Mouse (Mus musculus): ENCODE measurements around the gene Lrrc10. TPM values are rescaled to one million over a fixed set of nuclear protein-coding genes. Genes with fewer than 3 reads are reported as not detected.
"Not testable (repeated sequence)": the region's sequence is repeated elsewhere in the genome, so short reads cannot be mapped to it uniquely, and the experiment has no call there.

Lrrc10 gene
- total RNA-seq, 1 experiment from 2014 or later, result not detected

- no peak for ATAC-seq (ENCODE audit: extremely low read depth, insufficient number of reproducible peaks, low FRiP score, poor library complexity, severe bottlenecking)
Observed at GRCm38 (mm10) chr10:117040355-117040754, 4.8 kb upstream of the Lrrc10 start.

GRCm38 (mm10) chr10:117042295-117042694, 2.8 kb upstream of the Lrrc10 start:
- no peak for ATAC-seq (ENCODE audit: extremely low read depth, insufficient number of reproducible peaks, low FRiP score, poor library complexity, severe bottlenecking)

DNA sequence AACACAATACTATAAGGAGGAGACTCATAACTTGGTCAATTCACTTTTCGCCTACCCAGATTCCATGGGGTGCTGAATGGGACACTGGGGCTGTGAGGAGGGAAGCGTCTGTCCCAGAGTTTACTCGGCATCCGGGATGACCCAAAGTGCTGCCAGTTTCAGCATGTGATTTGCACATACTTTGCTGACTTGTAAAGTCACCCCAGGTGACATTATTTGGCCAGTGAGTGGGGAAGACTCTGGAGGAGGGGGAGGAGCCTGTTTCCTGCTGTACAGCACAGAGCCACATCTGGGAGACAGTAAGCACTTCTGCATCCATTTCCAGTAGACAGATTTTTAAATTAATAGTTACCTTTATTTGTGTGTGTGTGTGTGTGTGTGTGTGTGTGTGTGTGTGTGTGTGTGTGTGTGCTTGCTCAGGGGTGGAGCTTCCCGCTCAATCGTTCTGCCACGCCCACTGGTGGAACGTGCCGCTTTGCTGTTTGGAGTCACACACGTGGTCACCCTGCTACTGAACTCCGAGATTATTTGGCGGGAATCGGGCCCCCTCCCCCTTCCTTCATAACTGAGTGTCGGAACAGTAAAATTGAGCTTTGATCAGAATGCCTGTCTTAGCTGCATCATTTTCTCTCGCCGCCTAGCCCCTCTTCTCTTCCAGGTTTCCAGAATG, 1.5 kb upstream of the Lrrc10 start:
- not testable (repeated sequence) for ATAC-seq (ENCODE audit: extremely low read depth, insufficient number of reproducible peaks, low FRiP score, poor library complexity, severe bottlenecking)

- no peak for ATAC-seq (ENCODE audit: extremely low read depth, insufficient number of reproducible peaks, low FRiP score, poor library complexity, severe bottlenecking)
Observed at GRCm38 (mm10) chr10:117049253-117049652, 4.1 kb downstream of the Lrrc10 start.

DNA sequence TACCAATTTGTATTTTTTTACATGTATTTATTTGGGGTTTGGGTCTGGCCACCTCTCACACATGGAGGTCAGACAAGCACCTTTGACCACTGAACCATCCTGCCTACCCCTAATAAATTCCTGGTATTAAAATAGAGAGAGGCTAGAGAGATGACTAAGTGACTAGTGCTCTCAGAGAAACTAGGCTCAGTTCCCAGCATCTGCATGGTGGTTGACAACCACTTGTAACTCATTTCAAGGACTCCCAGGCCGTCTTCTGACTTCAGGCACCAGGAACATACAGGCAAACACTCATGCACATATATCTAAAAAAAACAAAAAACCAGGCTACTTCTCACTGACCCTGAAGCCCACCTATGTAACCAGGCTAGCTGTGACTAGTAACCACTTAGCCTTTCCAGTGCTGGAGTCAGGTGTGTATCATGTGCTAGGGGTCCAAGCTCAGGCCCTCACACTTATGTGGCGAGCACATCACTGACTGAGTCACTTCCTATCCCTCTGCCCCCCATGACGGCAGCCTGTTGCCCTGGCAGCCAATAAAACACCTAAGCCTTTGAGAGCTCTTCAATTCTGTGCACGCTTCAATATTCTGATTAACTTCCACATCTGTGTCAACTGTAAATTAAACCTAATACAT, 4.9 kb downstream of the Lrrc10 start:
- no peak for ATAC-seq (ENCODE audit: extremely low read depth, insufficient number of reproducible peaks, low FRiP score, poor library complexity, severe bottlenecking)

DNA sequence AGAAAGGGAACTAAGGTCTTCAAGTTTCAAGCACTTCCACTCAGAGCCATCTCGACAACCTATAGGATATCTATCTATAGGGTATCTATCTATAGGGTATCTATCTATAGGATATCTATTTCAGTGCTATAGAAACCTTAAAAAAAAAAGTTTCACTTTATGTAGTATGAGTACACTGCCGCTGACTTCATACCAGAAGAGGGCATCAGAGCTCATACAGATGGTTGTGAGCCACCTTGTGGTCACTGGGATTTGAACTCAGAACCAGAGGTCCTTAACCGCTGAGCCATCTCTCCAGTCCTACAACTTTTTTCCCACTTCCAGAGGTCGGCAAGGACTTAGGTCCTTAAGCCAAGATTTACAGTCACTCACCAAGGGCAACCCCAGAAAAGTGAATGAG, 10.5 kb downstream of the Lrrc10 start:
- ATAC-seq (ENCODE audit: extremely low read depth, insufficient number of reproducible peaks, low FRiP score, poor library complexity, severe bottlenecking), result no peak

DNA sequence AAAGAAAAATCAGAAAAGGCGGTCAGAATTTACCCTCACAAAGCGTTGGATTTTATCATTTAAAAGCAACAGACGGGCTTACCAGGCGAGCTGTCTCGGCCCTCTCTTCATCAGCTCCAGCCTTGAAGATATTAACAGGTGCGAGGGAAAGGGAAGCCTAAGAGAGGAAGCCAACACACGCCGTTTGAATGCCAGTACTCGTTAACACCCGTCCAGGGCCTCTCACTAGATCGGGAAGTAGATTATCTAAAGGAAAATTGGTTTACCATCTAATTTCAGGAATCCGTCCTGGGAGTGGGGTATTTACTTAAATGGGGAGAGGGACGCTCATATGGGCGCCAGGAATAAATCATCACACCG, 17.7 kb downstream of the Lrrc10 start:
- no peak for ATAC-seq (ENCODE audit: extremely low read depth, insufficient number of reproducible peaks, low FRiP score, poor library complexity, severe bottlenecking)

- ATAC-seq (ENCODE audit: extremely low read depth, insufficient number of reproducible peaks, low FRiP score, poor library complexity, severe bottlenecking), result peak; percentile 98
Observed at GRCm38 (mm10) chr10:117063254-117064021, 18.3 kb downstream of the Lrrc10 start, which contains the start of gene Cct2. Gene Cct2 (minus strand): TSS chr10:117063814.

DNA sequence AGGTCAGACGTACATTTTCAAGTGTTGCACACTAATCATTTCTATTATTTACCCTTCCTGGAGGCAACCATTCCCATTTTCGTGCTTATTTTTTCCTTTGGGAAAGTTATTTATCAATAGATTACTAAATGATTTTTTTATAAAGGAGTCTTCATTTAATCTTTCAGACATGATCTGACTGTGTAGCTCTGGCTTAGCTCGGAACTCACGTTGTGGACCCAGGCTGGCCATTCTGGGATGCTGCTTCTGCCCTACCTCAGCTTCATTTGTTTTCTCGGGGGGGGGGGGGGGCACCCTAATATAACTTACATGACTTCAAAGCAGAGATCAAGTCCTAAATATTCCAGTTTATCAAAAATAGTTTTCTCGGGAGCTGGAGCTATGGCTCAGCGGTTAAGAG, 18.9 kb downstream of the Lrrc10 start:
- ATAC-seq (ENCODE audit: extremely low read depth, insufficient number of reproducible peaks, low FRiP score, poor library complexity, severe bottlenecking), result no peak

DNA sequence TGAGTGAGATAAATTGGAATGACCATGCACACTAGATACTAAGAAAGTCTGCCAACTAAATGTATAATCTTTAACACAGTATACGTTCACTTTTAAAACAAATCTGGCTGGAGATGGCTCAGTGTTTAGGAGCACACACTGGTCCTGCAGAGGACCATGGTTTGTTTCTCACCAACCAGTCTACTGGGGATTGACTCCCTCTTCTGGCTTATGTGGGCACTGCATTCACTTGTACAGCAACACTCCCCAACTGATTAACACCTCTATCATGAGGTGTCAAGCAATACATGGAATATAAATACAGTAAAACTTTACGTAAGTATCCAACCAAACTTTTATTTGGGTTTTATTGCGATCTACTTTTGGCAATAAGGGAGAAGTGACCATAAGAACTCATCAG, 24.0 kb downstream of the Lrrc10 start:
- no peak for ATAC-seq (ENCODE audit: extremely low read depth, insufficient number of reproducible peaks, low FRiP score, poor library complexity, severe bottlenecking)

DNA sequence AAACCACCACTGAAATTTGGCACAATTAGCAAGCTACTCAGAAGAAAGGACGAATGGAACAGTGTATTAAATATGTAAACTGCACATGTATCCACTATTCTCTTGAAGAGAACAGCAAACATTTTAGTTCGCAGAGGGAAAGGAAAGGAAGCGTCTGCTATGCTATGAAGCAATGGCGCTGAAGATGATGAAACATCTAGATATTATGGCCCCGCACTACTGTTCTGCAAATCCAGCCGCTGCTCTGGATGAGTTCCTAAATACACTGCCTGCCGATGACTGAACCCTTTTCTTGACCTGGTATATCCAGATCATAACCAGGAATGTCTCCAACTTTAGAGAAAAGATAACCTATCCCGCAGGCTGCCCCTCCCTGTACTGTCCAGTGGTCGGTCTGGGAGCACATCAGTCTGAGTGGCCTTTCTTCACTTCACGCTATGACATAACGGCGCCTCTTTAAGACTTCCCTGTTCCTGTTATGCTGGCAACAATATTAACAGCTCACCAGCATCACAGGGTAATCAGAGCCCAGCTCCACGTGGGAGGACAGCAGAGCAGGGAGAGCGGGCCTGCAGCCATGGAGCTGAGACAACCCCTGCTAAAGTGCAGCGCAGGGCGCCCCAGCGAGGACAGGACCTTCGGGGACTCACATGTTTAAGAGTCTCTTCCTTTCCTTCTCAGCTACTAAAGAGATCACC, 27.2 kb downstream of the Lrrc10 start:
- peak; percentile 55 for ATAC-seq (ENCODE audit: extremely low read depth, insufficient number of reproducible peaks, low FRiP score, poor library complexity, severe bottlenecking)

- no peak for ATAC-seq (ENCODE audit: extremely low read depth, insufficient number of reproducible peaks, low FRiP score, poor library complexity, severe bottlenecking)
Observed at GRCm38 (mm10) chr10:117073176-117073575, 28.0 kb downstream of the Lrrc10 start.

GRCm38 (mm10) chr10:117078284-117078683, 33.1 kb downstream of the Lrrc10 start:
- peak; percentile 67; the same call in 1 of the 2 replicates for ATAC-seq (ENCODE audit: extremely low read depth, insufficient number of reproducible peaks, low FRiP score, poor library complexity, severe bottlenecking)

GRCm38 (mm10) chr10:117081326-117081725, 36.2 kb downstream of the Lrrc10 start:
- no peak for ATAC-seq (ENCODE audit: extremely low read depth, insufficient number of reproducible peaks, low FRiP score, poor library complexity, severe bottlenecking)

- no peak for ATAC-seq (ENCODE audit: extremely low read depth, insufficient number of reproducible peaks, low FRiP score, poor library complexity, severe bottlenecking)
Observed at GRCm38 (mm10) chr10:117081914-117082359, 36.8 kb downstream of the Lrrc10 start.

DNA sequence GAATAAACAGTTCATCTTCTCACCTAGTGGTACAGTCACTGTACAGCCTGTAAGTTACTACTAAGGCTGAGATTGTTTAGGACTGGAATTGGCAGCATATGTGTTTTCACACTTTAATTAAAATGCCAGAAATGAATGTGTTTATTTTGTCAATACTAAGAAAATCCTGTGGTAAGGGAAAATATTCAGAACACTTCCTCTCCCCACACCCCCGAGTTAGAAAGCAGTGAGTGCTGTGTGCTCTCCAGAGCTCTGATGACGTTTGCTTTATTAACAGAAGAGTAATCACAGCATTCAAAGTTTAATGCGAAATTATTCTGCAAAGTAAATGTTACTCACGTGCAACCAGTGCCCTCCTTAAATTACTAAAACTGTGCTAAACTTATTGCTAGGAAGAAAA, 44.5 kb downstream of the Lrrc10 start:
- ATAC-seq (ENCODE audit: extremely low read depth, insufficient number of reproducible peaks, low FRiP score, poor library complexity, severe bottlenecking), result no peak

- no peak for ATAC-seq (ENCODE audit: extremely low read depth, insufficient number of reproducible peaks, low FRiP score, poor library complexity, severe bottlenecking)
Observed at GRCm38 (mm10) chr10:117094504-117095329, 49.6 kb downstream of the Lrrc10 start.

- ATAC-seq (ENCODE audit: extremely low read depth, insufficient number of reproducible peaks, low FRiP score, poor library complexity, severe bottlenecking), result no peak
Observed at GRCm38 (mm10) chr10:117096096-117096495, 51.0 kb downstream of the Lrrc10 start.
